Mouse (Mus musculus) testis, adult 2 months (tissue): ENCODE measurements around the gene Dusp10.

Source experiments
- CTCF ChIP-seq: fragments of 200-500 bp; IDR thresholded peaks from 2 replicates; pipeline ENCODE4 v1.5.1; 2012; ENCODE audit warnings: low read depth, mild to moderate bottlenecking, inconsistent platforms, low read length, moderate library complexity; ENCODE audit not compliant: control insufficient read depth, insufficient read depth, insufficient replicate concordance
- POLR2A ChIP-seq: fragments of 200-500 bp; IDR thresholded peaks from 2 replicates; pipeline ENCODE4 v1.6.1; 2012; ENCODE audit warnings: low read depth, mild to moderate bottlenecking, inconsistent platforms, low read length, moderate library complexity; ENCODE audit not compliant: control insufficient read depth

- no peak for TF ChIP-seq POLR2A
- TF ChIP-seq CTCF = no peak
Measured at GRCm38 (mm10) chr1:184014091-184014490, 989 bp downstream of the Dusp10 start.
